Mouse (Mus musculus) liver, embryonic 11.5 days (tissue): Measurements from ENCODE around the gene Nr2f2. TPM values are rescaled to one million over a fixed set of nuclear protein-coding genes. Genes with fewer than 3 reads are reported as not detected.

ENCODE experiments used
- ATAC-seq: fragments of 200-750 bp; cut with Nextera tagmentation; replicated peaks from 2 replicates; pipeline ENCODE4 v1.8.0; 2017; ENCODE audit warnings: moderate number of reproducible peaks, mild to moderate bottlenecking, moderate TSS enrichment, moderate library complexity; ENCODE audit not compliant: low FRiP score
- DNase-seq: peaks from one replicate; pipeline ENCODE4 v3.0.0-alpha.2; 2017; ENCODE audit warnings: low spot score
- H3K27ac ChIP-seq: fragments of 300-500 bp; sonication (generic); 2 replicates; pipeline ENCODE4 v1.5.1; 2014; ENCODE audit warnings: mild to moderate bottlenecking, low read depth, low read length, control low read depth
- H3K27me3 ChIP-seq: fragments of 300-500 bp; sonication (generic); replicated peaks from 2 replicates; pipeline ENCODE4 v1.6.1; 2014; ENCODE audit warnings: low read length, mixed read lengths; ENCODE audit not compliant: control insufficient read depth, insufficient read depth
- H3K36me3 ChIP-seq: fragments of 300-500 bp; sonication (generic); 2 replicates; pipeline ENCODE4 v1.6.1; 2014; ENCODE audit warnings: mild to moderate bottlenecking, low read length, moderate library complexity, mixed read lengths; ENCODE audit not compliant: control insufficient read depth, insufficient read depth
- H3K4me1 ChIP-seq: fragments of 300-500 bp; sonication (generic); replicated peaks from 2 replicates; pipeline ENCODE4 v1.6.1; 2014; ENCODE audit warnings: low read length, mixed read lengths; ENCODE audit not compliant: control insufficient read depth, insufficient read depth
- H3K4me2 ChIP-seq: fragments of 300-500 bp; sonication (generic); 2 replicates; pipeline ENCODE4 v1.6.1; 2014; ENCODE audit warnings: mild to moderate bottlenecking, control low read depth, moderate library complexity
- H3K4me3 ChIP-seq: fragments of 300-500 bp; sonication (generic); 2 replicates; pipeline ENCODE4 v1.5.1; 2014; ENCODE audit warnings: low read depth, low read length, control low read depth
- H3K9ac ChIP-seq: fragments of 300-500 bp; sonication (generic); 2 replicates; pipeline ENCODE4 v1.6.1; 2014; ENCODE audit warnings: low read depth, low read length, control low read depth
- H3K9me3 ChIP-seq: fragments of 300-500 bp; sonication (generic); 2 replicates; pipeline ENCODE4 v1.6.1; 2016; ENCODE audit warnings: low read length, inconsistent platforms, mixed read lengths; ENCODE audit not compliant: control insufficient read depth
- WGBS: fragments of 180-500 bp; shearing (Covaris S2); extraction: QIAGEN DNeasy Blood & Tissue Kit; methylation state at CpG from one replicate; pipeline ENCODE4 v1.1.7; 2014; 5-methylcytosine and 5-hydroxymethylcytosine counted together
- polyA plus RNA-seq: library from polyadenylated mRNA; unstranded; fragments of >200 nt; fragmentation: Nextera tagmentation; extraction: Ambion mirVana; gene quantifications from 2 replicates; pipeline ENCODE4 v1.2.1, GENCODE M21; 2014

Nr2f2 gene
- polyA plus RNA-seq, 1 experiment from 2014 or later, result 49.6 TPM

DNA sequence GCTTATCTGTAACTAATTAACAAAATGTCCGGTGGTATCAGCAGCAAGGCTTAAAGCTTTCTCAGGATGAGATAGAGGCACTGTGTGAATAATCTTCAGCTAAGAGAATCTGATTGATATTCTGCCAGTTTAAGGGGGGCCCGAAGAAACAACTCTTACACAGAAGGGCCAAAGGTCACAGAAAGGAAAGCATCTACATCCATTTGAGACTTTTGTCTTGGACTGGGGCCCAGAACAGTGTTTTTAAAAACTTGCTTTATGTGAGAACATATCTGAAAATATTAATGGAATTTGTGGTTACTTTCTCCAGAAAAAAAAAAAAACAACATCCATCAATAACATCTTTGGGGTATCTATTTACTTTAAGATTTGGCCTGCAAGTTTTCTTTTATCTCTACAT, 38.9 kb upstream of the Nr2f2 start:
- DNase-seq (no peak), ATAC-seq (no peak)
- Histone ChIP-seq H3K9me3 (no peaks in the 10 kb centered on the region), H3K4me2 (no peak overlapping the region), H3K36me3 (peaks cover 2% of the 10 kb centered on the region; the same call in 1 of the 2 replicates), H3K4me1 (no peaks in the 10 kb centered on the region), H3K9ac (no peak overlapping the region), H3K27ac (no peak overlapping the region), H3K4me3 (no peak overlapping the region), H3K27me3 (no peaks in the 10 kb centered on the region)
- WGBS, result 59% methylated on average over 2 of the region's 2 CpGs

DNA sequence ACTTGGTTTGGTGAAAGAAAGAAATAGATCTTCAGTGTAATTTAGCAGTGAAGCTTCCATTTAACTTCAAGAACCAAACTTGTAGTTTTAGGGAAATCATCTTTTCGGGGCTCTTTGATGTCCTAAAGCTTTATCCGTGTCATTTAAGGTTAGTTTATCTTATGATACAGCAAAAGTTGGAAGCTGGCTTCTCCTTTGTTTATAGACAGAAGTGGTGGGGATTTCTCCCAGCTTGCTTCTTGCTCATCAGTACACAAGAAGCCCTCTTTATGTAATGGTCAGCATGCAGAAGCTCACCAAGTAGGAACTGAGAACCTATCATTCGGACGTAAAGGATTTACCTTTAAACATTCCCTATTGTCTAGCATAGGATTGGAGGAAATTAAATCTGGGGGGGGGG, 16.3 kb upstream of the Nr2f2 start:
- WGBS, result 75% methylated on average over 4 of the region's 4 CpGs
- no peak overlapping the region for H3K9ac ChIP-seq

DNA sequence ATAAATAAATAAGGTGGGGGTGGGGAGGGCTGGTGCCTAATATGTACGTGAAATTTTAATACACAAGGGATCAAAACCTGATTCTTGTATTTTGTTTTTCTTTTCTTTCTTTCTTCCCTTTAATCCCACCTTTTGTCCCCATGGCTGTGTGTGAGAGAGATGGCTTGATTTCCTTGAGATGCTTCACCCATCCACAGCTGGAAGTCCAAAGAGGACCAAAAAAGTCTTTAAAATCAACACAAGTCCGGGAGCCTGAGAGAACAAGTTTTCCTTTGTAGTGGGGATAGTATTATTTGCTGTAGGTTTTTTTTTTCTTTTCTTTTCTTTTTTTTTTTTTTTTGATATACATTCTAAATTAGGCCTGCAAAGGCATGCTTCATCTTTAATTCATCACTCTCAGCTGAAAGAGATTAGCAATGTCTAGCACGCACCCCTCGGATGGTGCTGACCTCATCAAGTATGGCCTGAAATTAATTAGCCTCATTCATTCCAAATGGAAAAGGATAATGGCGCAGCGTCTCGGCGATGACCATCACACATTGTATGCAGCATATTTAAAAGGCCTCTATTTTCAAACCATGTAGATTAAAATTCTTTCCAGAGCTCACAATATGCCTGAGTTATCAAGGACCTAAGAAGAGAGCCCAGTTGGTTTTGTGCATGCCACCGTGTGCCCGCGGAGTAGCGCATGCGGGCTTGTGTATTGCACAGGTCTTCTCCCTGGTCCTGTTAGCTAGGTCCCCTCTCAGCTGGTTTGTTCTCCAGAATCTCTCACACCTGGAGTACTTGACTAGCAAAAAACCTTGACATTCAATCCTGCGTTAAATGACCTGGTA, 15.1 kb upstream of the Nr2f2 start:
- no peak overlapping the region for H3K4me3 ChIP-seq
- WGBS, result 91% methylated on average over 14 of the region's 14 CpGs
- no peaks in the 10 kb centered on the region for H3K27me3 ChIP-seq
- H3K36me3 ChIP-seq, result no peaks in the 10 kb centered on the region
- no peak overlapping the region for H3K9ac ChIP-seq
- no peaks in the 10 kb centered on the region for H3K9me3 ChIP-seq
- H3K4me2 ChIP-seq, result no peak overlapping the region
- ATAC-seq, result no peak
- no peak overlapping the region for H3K27ac ChIP-seq
- DNase-seq, result no peak
- H3K4me1 ChIP-seq, result no peaks in the 10 kb centered on the region

More for the DNA sequence above, 16.3 kb upstream of the Nr2f2 start:
- no peak overlapping the region for H3K4me2 ChIP-seq
- DNase-seq, result no peak
- no peak overlapping the region for H3K4me3 ChIP-seq
- H3K9me3 ChIP-seq, result no peaks in the 10 kb centered on the region
- H3K4me1 ChIP-seq, result no peaks in the 10 kb centered on the region
- H3K27ac ChIP-seq, result no peak overlapping the region
- no peak for ATAC-seq
- H3K27me3 ChIP-seq, result no peaks in the 10 kb centered on the region
- no peaks in the 10 kb centered on the region for H3K36me3 ChIP-seq

DNA sequence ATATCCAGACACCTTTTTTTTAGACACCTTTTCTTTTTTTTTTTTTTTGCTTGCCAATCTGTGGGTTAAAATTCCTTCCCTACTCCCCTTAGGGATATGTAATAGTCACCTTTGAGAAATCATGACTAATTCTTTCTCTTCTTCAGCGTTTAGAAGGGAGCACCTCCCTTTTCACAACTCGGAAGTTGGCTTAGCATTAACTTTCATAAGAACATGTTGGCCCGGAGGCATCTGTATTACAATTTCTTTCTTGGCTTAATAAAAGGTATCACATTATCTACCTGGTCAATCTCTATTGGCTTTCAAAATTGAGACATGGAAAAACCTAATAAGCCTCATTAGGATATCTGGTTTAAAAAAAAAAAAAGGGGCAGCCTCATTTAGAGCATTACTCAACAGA, 14.4 kb upstream of the Nr2f2 start:
- H3K4me2 ChIP-seq, result no peak overlapping the region
- ATAC-seq, result no peak
- no peaks in the 10 kb centered on the region for H3K9me3 ChIP-seq
- H3K36me3 ChIP-seq, result no peaks in the 10 kb centered on the region
- no peak for DNase-seq
- no peak overlapping the region for H3K27ac ChIP-seq
- H3K4me3 ChIP-seq, result no peak overlapping the region
- 73% methylated on average over 3 of the region's 3 CpGs for WGBS
- H3K27me3 ChIP-seq, result no peaks in the 10 kb centered on the region
- no peaks in the 10 kb centered on the region for H3K4me1 ChIP-seq
- no peak overlapping the region for H3K9ac ChIP-seq

DNA sequence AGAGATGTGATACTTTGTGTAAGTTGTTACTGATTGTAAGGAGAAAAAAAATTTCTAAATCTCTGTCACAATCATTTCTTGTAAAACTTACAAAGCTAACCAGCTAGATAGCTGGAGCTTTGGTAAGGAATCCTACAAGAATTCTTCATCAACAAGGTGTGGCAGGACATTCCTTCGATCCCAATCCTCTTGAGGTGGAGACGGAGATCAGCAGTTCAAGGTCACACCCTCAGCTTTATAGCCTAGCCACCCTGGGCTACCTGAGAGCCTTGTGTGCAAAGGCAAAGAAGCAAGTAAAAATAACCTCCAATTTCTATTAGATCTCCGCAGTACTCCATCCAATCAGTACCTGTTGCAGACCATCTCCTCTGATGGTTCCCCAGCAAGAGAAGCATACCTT, 13.7 kb upstream of the Nr2f2 start:
- ATAC-seq, result no peak
- 71% methylated on average over 3 of the region's 3 CpGs for WGBS

DNA sequence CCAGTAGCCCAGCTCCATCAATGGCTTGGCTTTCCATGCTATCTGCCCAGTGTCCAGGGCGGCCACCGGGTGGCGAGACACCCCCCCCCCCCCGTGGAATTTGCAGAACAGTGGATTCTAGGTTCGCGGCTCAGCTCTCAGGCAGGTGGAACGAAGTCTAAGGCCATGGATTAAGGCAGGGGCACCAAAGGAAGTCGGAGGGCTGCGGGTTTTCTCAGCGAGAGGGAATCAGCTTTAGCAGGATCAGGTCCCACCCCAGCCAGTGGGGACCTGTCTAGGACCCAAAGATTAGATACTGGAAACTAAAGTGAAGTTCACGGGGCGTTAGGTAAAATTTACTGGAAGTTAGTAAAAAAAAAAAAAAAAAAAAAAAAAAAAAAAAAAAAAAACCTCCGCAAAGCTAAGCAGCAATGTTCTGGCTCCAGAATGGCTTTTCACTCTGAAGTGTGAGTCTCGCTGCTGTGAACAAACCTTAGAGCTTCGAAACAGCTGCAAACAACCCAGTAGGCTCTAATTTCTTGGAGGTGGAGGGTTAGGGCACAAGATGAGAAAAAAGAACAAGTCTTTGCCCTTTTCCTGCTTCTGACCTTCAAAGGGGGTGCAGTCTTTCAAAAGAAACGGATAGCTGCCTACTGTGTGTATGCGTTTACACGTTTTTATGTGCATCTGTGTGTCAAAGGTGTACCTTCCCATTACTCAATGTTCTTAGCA, 4.2 kb upstream of the Nr2f2 start:
- Histone ChIP-seq H3K9ac (no peak overlapping the region), H3K27ac (no peak overlapping the region), H3K4me3 (peak overlapping the region; percentile 23; the same call in 1 of the 2 replicates), H3K4me2 (peak overlapping the region; percentile 62), H3K4me1 (peaks cover 7% of the 10 kb centered on the region; the same call in 1 of the 2 replicates), H3K27me3 (peaks cover 62% of the 10 kb centered on the region), H3K36me3 (no peaks in the 10 kb centered on the region), H3K9me3 (no peaks in the 10 kb centered on the region)
- 6% methylated on average over 18 of the region's 18 CpGs for WGBS
- no peak for ATAC-seq
- DNase-seq, result no peak

More for the DNA sequence above, 13.7 kb upstream of the Nr2f2 start:
- H3K9me3 ChIP-seq, result no peaks in the 10 kb centered on the region
- H3K27me3 ChIP-seq, result no peaks in the 10 kb centered on the region
- H3K9ac ChIP-seq, result no peak overlapping the region
- H3K4me3 ChIP-seq, result no peak overlapping the region
- no peak overlapping the region for H3K4me2 ChIP-seq
- DNase-seq, result no peak
- H3K36me3 ChIP-seq, result no peaks in the 10 kb centered on the region
- H3K27ac ChIP-seq, result no peak overlapping the region
- H3K4me1 ChIP-seq, result no peaks in the 10 kb centered on the region

DNA sequence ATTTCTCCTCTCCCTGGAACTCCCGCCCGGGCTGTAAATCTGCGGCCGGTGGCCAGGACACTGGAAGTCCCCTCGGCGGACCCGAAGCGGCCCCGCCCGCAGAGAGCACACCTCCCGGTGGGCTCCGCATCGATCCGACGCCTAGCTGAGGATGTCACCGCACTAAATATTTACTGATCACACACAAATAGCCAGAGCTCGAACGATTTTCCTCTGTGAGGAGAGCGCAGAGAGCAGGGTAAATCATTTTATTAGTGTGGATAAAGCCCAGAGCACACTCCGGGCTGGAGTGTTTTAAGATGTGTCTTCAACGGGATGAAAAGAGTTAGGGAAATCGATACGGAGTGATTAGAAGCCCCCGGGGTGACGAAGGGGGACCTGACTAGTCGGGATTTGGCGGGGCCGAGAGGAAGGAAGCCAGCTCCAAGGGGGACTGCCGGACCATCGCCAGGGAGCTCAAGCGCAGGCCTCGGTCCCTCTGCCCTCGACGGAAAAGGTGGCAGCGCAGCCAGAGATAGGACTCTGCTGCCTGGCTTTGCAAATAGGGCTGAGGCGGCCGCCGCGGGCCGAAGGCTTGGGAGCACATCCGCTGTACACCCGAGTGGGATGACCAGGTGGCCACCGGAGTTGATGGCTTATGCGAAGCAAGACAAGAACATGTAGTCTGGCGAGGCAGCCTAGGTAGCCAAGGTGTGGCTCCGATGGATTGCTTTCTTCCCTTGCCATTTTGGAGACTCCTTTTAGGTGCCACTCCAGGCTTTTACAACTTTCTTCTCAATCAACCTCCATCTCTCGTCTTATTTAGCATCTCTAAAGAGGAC, 3.4 kb upstream of the Nr2f2 start:
- 5% methylated on average over 47 of the region's 47 CpGs for WGBS
- 0 out of 2 replicates have a peak, but pooled peaks have one; percentile 10 for ATAC-seq
- peak; percentile 52 for DNase-seq
- H3K27me3 ChIP-seq, result peaks cover 68% of the 10 kb centered on the region
- peak overlapping the region; percentile 62 for H3K4me2 ChIP-seq
- H3K9me3 ChIP-seq, result no peaks in the 10 kb centered on the region
- peaks cover 7% of the 10 kb centered on the region; the same call in 1 of the 2 replicates for H3K4me1 ChIP-seq
- H3K9ac ChIP-seq, result peak overlapping the region; percentile 38
- peak overlapping the region; percentile 0; the same call in 1 of the 2 replicates for H3K27ac ChIP-seq
- peak overlapping the region; percentile 23 for H3K4me3 ChIP-seq
- no peaks in the 10 kb centered on the region for H3K36me3 ChIP-seq

DNA sequence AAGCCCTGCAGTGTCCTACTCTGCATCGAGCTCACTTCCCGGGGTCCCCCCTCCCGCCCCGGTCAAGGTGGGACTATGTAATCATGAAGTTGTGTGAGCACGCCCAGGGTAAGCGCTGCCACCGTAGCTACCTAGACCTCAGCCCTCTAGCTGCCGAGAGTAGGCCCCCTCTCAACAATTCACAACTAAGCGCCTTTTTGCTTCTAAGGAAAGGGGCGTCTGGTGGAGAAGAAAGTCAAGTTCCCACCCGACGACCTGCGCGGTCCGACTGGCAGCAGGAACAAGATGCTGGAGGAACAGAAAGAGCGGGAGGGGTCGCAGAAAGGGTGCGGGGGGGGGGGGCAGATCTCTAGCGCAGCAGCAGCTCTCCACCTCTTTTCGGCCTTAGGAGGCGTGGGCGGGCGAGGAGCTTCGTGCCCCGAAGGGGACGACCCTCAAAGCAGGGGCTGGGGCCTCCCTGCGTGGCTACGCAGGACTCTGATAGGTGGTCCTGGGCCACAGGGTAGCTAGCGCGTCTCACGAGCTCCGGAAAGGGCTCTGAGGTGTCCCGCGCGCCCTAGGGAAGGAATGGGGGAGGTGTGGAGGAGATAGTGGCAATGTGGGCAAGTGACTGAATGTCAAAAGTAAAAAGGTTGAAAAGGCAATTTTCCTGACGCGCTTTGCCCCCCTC, 2.7 kb upstream of the Nr2f2 start:
- ATAC-seq (0 out of 2 replicates have a peak, but pooled peaks have one; percentile 39), DNase-seq (peak; percentile 49)
- Histone ChIP-seq H3K36me3 (no peaks in the 10 kb centered on the region), H3K9ac (0 out of 2 replicates have a peak overlapping the region, but pooled peaks have one; percentile 31), H3K27ac (peak overlapping the region; percentile 69; the same call in 1 of the 2 replicates), H3K27me3 (peaks cover 72% of the 10 kb centered on the region), H3K4me2 (peak overlapping the region; percentile 62), H3K9me3 (no peaks in the 10 kb centered on the region), H3K4me3 (peak overlapping the region; percentile 23), H3K4me1 (peaks cover 7% of the 10 kb centered on the region; the same call in 1 of the 2 replicates)
- WGBS, result 2% methylated on average over 35 of the region's 37 CpGs
